Mouse (Mus musculus): Measurements from ENCODE around the gene Ceacam10.

DNA sequence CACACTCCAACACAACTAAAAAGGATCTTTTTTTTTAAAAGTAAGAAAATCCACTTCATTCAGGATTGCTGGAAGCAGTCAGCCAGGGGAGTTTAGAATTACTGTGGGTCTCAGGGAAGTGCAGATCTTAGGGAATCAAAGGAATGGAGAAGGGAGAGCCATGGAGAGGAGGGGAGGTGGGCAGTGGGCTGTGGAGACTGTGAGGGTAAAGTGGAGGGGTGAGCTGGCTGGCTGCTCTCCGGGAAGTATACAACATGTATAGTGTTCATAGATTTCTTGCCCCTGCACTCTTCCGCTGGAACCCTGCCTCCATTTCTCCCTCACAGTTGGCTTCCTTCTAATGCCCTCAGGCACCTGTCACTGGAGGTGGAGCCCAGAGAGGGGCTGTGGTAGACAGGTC is 25.4 kb upstream of the Ceacam10 start:
- TF ChIP-seq POLR2A (IDR thresholded peaks at IDR 0.05; ENCODE audit: borderline replicate concordance, low read depth, low read length), result no peak
- no peak for TF ChIP-seq CTCF (IDR thresholded peaks at IDR 0.05; ENCODE audit: low read depth, low read length)

All from bone marrow macrophage, adult 2 months (primary cell).